Mouse (Mus musculus) megakaryocyte progenitor cell, adult 5-6 weeks (primary cell): Measurements from ENCODE around the gene Ift27. TPM values are rescaled to one million over a fixed set of nuclear protein-coding genes. Genes with fewer than 3 reads are reported as not detected.

Experiments used
- ATAC-seq: replicated peaks from 2 replicates; pipeline ENCODE4 v1.8.0; 2016; ENCODE audit warnings: mild to moderate bottlenecking, moderate TSS enrichment, inconsistent platforms; ENCODE audit not compliant: poor library complexity
- total RNA-seq, 2 experiments: library from RNA; stranded (forward) in 1 of 2; stranded (reverse) in 1 of 2; fragments of 157-497, 149-512 nt in 1 of 2; fragments of 200-1000 nt in 1 of 2; gene quantifications; 2 replicates each; pipeline versions ENCODE4 v1.2.3 to v1.2.4; 2015 to 2017

Gene Ift27
- total RNA-seq, 2 experiments from 2014 or later, result 16.5 to 48.6 TPM

DNA sequence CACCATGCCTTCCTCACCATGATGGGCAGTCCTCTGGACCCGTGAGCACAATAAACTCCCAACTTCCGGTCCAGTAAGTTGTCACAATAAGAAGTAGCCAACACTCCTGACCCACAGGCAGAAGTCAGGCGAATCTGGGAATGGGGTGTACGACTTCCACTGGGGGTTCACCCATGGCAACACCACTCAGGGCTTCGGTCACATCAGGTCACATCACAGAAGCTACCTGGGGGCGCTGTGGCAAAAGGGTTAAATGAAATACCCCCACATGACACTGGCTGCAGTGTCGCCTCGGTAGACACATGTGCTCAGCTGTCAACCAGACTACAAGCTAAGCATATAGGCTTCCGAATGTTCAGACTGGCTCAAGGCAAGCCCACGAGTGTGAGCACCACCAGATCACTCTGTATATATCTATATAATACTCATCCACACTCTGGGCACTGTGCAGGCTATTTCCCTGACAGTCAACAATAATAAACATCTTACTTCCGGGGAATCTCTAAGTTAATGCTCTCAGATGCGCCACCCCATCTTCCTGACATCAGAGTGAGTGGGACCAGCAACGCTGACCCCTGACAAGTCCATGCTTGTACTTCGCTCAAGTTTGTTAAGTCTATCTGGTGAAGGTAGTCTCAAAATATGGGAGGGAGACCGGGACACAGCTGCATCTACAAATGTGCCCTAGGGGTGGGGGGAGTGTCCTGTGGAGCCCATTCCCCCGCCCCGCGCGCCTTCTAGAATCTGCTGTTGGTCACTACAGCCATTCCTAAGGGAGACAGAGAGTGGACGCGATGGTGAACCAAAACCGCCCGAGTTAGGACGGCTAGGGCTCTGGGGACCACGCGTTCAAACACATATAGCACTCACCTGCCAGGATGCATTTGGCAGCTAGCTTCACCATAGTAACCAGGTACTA, 749 bp downstream of the Ift27 start:
- no peak for ATAC-seq

DNA sequence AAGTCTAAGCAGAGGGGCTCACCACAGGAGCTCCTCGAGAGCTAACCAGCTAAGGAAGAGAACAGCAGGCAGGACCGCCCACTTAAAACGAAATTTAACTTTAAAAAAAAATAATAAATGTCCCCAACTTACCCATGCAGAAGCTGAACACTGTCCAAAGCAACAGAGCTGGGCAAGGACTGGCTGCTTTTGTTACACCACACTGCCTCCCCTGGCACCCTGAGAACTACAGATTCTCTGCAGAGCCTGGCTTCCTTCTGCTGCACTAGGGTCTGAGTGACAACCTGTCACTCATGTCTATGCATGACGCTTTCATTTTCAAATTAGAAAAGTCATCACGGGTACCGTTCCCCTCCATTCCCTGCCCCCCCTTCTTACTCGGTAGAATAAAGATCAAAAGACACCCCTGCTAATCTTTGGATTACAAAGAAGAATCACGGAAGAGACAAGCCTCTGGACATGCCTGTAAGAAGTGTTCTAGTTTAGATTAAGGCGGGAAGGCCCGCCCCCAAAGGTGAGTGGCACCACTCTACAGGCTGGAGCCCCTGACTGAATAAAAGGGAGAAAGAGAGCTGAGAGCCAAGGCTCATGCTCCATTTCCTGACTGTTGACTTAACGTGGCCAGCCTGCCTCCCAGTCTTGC, 1.5 kb downstream of the Ift27 start:
- ATAC-seq, result no peak

DNA sequence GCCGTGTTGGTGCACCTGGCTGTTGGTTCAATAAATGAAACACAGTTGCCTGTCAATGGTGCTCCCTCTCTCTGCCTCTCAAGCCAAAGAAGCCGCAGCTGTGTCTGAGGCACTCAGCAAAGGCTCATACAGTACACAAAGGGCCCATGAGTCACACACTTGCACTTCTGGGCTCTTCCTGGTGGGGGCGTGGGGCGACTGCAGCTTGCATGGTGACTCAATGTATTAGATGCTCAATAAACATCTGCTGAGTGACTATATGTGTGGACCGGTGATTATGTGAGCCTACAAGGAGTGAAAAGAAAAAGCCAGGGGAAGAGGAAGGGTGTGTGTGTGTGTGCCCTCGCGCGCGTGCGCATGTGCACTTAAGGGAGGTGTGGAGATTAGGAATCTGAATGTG, 2.3 kb downstream of the Ift27 start:
- no peak for ATAC-seq

DNA sequence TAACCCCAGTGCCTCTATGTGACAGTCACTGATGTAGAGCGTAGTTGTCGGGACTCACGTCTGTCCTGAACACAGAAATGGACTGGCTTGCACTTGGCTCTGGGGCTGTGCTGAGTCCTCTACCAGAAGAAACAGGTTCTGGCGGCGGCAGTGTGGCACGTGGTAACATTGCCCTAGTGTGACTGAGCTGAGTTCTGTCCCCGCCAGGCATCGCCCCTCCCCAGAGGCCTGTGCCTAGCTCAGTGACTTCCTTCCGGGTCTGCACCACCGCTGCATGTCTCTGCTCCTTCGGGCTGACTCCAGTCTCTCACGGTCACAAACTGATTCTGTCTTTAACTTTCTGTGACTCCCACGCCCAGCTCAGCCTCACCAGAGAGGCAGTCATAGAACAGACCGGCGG, 3.2 kb downstream of the Ift27 start:
- no peak for ATAC-seq

DNA sequence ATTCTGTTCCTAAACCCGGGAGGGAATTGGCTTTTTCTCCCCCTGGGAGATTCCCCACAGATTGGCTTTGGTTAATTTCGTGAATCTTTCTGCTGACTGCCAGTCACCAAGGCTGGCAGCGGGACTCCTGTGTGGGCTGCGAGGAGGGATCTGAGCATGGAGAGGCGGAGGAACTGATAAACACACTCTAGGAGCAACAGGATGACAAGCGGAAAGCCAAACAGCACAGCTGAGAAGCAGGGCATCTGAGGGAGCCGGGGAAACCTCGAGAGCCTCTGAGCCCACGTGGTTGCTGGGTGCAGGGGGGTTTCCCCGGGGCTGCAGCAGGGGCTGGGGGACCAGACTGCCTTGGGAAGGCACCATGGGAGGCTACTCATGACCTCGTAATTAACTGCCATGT, 4.3 kb downstream of the Ift27 start:
- ATAC-seq, result no peak

DNA sequence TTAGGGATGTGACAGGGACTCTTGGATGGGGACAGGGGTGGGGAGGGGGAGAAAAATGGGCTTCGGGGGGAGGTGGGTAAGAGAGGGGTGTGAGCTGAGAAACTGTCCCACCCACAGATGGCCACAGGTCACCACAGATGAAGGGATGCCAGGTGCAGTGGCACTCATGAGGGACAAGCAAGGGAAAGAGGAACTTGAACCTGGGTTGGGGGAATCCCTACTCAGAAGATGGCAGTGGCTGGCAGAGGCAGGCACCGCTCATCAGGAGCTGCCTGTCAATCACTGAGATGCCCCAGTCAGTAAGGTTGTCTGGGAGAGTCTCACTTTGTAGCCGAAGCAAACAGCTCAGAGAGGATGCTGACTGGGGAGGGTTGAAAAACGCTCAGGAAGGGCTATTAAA, 8.6 kb downstream of the Ift27 start:
- ATAC-seq, result no peak

DNA sequence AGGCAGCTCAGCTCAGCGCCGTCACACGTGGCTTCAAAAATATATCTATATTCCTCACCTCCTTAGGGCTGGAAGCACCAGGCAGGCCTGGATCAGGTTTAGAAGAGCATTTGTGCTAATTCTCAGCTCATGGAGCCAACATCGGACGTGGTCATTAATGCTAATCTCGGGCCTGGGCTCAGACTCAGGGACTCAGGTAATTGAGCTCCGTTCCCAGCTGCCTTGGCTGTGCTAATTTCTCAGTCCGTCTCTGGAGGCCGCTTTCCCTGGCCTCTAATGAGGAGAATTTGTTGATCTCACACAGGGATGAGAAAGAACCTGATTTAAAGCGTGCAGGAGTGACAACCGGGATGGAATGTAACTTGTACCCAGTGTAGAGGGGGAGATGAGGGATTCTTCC, 9.4 kb downstream of the Ift27 start:
- no peak for ATAC-seq

DNA sequence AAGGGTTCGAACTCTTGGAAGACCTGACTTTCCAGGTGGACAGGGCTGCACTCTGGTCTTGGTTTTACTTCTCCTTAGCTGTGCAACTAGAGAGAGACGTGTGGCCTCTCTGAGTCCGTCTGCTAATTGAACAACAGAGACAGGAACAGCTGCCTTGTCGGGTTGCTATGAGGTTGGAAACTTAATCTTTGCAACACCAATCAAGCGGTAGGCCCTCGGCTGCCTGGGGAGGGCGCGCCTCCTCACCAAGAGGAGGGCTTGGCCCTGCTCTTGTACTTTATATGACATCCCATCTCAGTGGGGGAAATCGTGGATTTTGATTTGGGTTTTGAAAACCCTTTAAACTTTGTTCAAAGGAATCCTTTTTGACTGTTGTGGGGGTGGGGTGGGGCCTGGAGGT, 12.0 kb downstream of the Ift27 start:
- ATAC-seq, result no peak

DNA sequence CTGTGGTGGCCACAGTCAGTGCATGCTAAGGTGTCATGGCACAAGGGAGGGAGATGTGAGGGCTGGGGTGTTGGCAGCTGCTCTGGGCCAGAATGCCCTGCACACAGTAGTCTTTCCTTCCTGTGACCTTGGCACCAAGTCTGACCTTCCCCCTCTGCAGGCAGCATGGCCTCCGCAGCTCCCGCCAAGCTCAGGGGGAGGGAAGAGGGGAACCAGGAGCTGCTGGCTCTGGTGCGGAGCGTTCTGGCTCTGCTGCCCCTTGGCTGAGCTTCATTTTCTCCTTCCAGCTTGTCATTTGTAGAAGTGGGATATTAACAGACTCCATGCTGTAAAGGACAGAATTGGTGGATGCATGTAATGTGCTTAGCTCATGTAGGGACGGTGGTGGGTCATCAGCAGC, 15.6 kb downstream of the Ift27 start:
- ATAC-seq, result no peak

DNA sequence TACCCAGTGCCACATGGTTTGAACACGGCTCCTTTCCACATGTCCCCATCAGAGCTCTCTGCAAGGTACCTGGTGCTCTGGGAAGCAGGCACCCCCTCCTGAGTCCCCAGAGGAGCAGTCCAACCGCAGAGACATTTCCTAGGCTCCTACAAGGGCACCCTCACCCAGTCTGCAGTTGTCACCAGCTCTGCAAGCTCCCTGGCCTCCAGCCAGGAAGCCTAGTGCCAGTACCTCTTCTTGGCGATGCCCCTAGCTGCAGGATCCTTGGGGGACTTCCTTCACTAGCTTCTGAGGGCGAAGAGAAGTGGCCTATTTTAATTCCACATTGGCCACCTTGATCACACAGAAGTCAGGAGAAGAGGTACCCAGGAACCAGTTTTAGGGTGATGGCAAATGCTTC, 16.1 kb downstream of the Ift27 start:
- ATAC-seq, result no peak

DNA sequence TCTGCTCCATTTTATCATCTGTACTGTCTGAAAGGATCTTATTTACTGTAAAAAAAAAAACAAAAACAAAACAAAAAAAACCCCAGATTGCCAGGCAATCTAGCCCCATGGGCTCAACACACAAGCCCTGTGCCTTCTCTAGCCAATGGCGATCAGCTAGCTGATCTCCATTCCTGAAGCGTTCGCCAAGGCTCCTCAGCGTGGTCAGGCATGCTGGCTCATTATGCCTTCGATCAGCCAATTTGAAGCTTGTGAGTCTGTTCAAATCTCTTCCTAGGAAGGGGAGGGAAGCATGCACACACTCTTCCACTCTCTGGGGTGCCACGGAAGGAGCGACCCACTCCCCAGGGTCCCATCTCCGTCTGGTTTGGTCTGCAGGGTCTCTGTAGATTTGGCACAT, 16.6 kb downstream of the Ift27 start:
- ATAC-seq, result no peak

DNA sequence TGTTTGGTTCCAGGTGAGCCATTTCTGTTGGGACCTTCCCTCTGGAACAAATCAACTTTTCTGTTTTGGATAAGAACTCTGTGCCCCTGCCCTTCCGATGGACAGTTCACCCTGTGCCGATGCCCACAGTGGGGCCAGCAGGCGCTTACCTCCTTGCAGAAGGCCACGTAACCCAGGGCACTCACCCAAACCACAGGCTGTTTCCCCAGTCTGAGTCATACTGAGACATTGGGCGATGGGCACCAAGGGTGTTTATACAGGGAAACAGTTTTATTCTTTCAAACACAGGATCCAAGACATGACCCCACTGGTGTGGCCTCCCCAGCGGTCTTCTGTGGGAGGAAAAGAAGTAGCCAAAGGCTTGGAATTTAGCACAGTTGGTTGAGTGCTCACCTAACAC, 18.5 kb downstream of the Ift27 start:
- ATAC-seq, result no peak

DNA sequence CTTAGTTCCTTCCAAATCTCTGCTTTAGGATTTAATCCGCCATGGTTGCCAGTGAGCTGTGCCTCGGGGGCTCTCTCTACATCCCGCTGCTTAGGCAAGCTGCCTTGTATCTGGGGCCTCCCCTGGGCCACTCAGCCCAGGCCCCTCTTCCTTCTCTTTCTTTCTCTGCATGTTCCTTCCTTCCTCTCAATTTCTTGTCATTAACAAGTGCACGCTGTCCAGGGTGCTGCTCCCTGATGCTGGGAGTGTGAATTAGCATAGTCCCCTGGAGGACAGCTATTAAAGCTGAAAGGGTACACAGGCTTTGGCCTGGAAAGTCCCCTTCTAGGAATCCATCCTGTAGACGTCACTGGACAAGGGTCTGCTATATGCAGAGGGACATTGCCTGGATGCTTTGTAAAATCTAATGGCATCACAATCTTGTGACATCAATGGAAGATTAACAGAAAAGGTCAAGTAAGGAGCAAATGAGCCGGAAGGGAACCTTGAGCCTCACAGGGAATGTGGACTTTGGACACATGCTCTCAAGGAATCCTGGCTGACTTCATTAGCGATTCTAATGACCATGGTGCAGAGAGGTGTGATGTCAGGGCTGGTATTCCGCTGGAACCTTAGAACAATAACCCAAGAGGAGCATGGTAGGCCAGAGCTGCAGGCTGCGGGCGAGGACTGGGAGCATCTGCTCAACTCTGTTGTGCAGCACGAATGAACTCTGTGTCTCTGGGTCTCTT, 20.7 kb downstream of the Ift27 start:
- ATAC-seq, result no peak

DNA sequence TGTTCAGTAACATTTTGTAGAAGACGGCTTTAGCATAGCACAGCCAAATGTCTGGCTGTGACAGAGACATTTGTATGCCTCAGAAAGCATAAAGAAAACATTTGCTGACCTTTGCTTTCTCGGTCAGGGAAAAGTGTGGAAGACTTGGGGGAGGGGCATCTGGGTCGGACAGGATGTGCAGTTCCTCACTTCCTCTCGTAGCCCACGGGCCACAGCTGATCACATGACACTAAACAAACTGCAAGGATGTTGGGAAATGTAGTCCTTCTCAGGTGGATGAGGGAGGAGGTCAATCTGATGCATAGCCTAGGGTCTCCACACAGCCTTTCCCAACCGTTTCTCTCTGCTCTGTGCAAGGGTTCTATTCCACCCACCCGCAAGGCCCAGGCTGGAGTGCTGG, 25.3 kb downstream of the Ift27 start:
- ATAC-seq, result no peak

DNA sequence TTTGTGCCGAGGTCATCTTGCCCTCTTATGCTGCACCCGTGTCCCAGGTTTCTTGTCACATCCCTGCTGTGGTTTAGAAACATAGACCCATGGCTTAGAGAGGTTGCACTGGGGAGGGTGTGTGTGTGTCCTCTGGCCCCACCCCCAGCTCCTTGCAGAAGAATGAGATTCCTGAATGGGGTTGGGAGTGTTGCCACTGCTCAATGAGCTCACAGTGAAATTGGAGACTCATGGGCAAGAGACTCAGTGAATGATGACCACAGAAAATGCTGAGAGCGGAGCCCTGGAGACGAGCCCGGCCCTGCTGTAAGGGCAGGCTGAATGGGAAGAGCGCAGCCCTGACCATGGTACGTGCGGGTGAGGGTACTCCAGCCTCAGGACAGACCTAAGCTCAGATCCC, 33.7 kb downstream of the Ift27 start:
- no peak for ATAC-seq

DNA sequence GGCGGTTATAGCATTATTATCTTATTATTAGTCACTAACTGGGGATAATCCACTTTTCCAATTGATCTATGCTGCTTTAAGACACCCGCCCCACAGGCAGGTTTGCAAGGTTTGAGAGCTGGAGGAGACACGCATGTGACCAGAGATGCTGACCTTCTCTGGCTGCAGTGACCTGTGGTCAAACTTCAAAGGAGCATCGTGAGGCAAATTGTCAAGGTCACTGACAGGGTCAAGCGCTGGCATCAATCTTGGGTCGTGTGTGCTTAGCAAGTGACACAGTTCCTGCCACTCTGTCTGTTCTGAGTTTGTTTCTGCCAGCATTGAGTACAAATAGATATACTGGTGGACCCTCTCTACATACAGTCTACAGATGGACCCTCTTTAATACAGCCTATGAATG, 39.3 kb downstream of the Ift27 start:
- no peak for ATAC-seq

DNA sequence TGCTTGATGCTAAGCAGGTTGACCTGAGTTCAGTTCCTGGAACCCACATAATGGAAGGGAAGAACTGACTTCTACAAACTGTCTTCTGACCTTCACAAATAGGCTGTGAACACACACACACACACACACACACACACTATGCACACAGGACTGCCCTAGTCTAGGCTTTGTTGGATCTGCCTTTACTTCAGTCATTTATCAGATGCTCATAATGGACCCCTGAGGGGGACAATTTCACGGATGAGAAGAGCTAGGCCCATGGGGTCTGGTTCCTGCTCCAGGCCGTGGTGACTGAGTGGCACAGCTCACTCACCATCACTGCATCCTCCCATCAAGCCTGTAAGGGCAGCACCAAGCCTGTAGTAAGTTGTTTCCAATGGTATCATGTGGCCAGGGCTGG, 40.5 kb downstream of the Ift27 start:
- no peak for ATAC-seq

DNA sequence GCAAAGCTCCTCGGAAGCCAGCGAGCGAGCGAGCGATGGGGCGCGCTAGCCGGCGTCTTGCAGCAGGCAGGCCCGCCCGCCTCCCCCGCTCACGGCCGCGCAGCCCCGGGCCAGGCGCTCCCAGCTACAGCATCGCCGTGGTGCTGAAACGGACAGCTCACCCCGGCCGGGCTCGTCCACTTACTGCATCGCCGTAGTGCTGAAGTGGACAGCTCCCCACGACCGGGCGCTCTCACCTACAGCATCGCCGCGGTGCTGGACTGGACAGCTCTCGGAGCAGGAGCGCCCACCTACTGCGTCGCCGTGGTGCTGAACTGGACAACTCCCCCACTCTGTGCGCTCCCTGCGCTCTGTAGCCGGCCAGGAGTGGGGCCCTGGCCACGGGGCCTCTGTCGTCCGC, 54.2 kb downstream of the Ift27 start, which contains the start of gene Cacng2:
TSS of gene Cacng2 (minus strand) at position 325 of the 400 bp plus-strand sequence.
- peak; percentile 100 for ATAC-seq

DNA sequence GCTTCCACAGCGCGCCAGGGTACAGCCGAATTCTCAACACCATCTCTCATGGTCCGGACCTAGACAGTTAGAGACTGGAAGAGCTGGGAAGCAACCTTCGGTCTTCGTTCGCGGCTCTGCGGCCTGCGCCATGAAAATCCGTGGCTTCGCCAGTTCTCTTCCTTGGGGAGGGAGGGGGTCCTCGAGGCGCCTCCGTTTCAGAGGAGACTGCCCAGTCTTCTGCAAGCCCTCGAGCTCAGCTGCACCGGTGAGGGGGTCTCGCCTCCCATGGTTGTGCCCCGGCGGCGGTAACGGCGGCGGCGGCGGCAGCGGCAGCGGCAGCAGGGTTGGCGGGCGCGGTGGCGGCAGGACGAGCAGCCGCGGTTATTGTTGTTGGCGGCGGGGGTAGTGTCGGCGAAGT, 54.7 kb downstream of the Ift27 start:
- no peak for ATAC-seq

DNA sequence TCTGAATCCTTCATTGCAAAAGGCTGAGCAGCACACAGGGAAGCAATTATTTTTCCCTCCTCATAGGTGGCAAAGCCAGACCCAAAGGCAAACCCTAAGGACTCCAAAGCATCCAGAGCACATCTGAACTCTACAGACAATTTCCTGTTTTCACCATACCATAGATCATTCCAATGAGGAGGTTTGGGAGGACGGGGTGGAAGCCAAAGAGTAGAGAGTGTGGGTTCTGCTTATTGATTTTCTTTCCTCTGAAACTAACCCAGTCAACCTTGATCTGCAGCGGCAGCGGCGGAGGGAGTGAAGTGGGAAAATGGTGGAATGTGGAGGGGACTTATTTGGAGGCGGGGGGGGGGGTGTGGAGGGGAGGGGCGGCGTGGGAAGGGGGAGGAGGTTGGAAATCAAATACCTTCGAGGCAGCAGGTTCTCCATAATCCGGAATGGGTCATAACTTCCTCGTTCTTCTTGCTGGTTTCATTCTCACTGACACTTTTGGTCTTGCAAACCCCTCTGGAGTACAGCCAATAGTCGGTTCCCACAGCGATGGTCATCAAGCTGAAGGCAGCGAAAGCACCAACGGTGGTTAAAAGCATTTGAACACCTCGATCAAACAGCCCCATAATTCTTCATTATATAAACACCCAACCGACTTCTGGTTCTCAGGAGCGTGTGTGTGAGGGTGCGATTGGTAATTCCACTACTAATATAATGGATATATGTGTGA, 55.5 kb downstream of the Ift27 start:
- no peak for ATAC-seq

DNA sequence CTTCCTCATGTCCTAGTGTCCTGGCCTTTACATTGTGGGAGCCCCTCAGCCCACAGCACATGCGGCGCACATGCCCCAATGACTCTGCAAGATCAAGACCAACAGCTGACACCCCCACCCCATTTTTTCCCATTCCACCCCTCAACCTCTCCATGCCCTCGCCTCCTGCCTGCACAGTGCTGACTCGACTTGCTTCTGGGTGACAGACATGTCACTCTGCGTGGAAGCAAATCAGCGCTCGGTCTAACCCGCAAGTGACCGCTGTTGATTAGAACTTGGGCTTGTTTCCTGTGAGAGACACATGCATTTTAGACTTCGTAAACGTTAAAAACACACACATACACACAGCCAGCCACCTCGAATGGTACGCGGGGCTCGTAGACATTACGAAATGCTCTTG, 56.2 kb downstream of the Ift27 start:
- no peak for ATAC-seq
